Mouse (Mus musculus): ENCODE data around the gene Id3.

- TF ChIP-seq CTCF (IDR thresholded peaks at IDR 0.05; ENCODE audit: borderline replicate concordance, control insufficient read depth, extremely low read depth, insufficient read depth, low read length, poor library complexity) (no peak), POLR2A (IDR thresholded peaks at IDR 0.05; ENCODE audit: control insufficient read depth, extremely low read depth, insufficient read depth, low read length, poor library complexity) (no peak)
Observed at GRCm38 (mm10) chr4:136140327-136141250, 2.7 kb upstream of the Id3 start.
